Mouse (Mus musculus): ENCODE data around the gene Lep. TPM values are rescaled to one million over a fixed set of nuclear protein-coding genes. Genes with fewer than 3 reads are reported as not detected.

The Lep gene
- polyA plus RNA-seq, 1 experiment from 2014 or later, result not detected

DNA sequence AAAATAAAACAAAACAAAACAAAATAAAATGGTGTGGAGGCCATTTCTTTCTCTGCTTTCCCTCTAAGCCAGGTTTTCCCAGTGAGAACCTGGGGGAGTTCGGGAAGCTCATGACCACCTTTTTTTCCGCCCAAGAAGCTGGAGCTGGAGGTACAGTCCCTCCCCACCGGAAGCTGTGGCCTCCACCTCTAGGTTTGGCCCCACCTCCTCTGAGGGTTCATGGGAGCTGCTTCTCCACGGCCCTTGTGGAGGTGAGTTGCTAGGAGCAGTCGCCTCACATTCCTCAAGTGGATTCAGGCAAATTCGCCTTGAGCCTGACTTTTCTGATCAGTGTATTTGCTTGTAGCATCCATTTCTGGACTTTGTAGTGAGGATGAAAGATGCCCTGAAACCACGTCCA is 55.7 kb downstream of the Lep start:
- no peaks in the 10 kb centered on the region for H3K4me1 ChIP-seq (ENCODE audit: control insufficient read depth, insufficient read depth, low read length)
- no peak overlapping the region for H3K4me3 ChIP-seq (ENCODE audit: low read depth, low read length)
- no peak overlapping the region for H3K4me2 ChIP-seq (replicated peaks; ENCODE audit: low read depth, low read length)
- H3K9me3 ChIP-seq (ENCODE audit: control insufficient read depth, low read depth, low read length), result peaks cover 16% of the 10 kb centered on the region
- no peak overlapping the region for H3K9ac ChIP-seq (replicated peaks; ENCODE audit: low read depth, low read length)
- no peaks in the 10 kb centered on the region for H3K36me3 ChIP-seq (ENCODE audit: control insufficient read depth, insufficient read depth, low read length)
- 64% methylated on average over 7 of the region's 7 CpGs for WGBS
- no peaks in the 10 kb centered on the region for H3K27me3 ChIP-seq (ENCODE audit: control insufficient read depth, insufficient read depth, low read length)
- no peak overlapping the region for H3K27ac ChIP-seq (ENCODE audit: low read length)
- ATAC-seq (ENCODE audit: insufficient number of reproducible peaks, insufficient read depth, low FRiP score, low read depth), result no peak

GRCm38 (mm10) chr6:29117417-29118104 is 57.5 kb downstream of the Lep start:
- Histone ChIP-seq H3K4me1 (ENCODE audit: control insufficient read depth, insufficient read depth, low read length) (no peaks in the 10 kb centered on the region), H3K27me3 (ENCODE audit: control insufficient read depth, insufficient read depth, low read length) (no peaks in the 10 kb centered on the region), H3K27ac (ENCODE audit: low read length) (no peak overlapping the region), H3K9me3 (ENCODE audit: control insufficient read depth, low read depth, low read length) (no peaks in the 10 kb centered on the region), H3K4me2 (replicated peaks; ENCODE audit: low read depth, low read length) (no peak overlapping the region), H3K4me3 (ENCODE audit: low read depth, low read length) (no peak overlapping the region), H3K9ac (replicated peaks; ENCODE audit: low read depth, low read length) (no peak overlapping the region), H3K36me3 (ENCODE audit: control insufficient read depth, insufficient read depth, low read length) (no peaks in the 10 kb centered on the region)
- WGBS, result 66% methylated on average over 7 of the region's 7 CpGs
- ATAC-seq (ENCODE audit: insufficient number of reproducible peaks, insufficient read depth, low FRiP score, low read depth), result no peak

DNA sequence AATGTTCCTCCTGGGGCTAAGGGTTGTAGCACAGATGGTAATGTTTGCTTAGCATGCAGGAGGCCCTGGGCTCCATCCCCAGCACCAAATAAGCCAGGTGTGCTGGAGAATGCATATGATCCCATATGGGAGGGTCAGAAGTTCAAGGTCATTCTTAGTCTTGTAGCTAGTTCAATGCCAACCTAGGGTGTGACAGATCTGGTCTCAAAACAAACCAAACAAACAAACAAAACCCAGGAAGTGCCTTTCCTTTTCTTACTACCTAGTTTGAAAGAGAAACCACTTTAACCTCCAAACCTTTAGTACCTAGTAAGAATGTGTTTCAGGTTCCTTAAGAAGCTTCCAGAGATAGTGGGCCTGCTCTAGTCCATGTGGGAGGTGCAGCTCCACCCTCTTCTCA is 58.2 kb downstream of the Lep start:
- no peak overlapping the region for H3K27ac ChIP-seq (ENCODE audit: low read length)
- no peak for ATAC-seq (ENCODE audit: insufficient number of reproducible peaks, insufficient read depth, low FRiP score, low read depth)
- no peak overlapping the region for H3K9ac ChIP-seq (replicated peaks; ENCODE audit: low read depth, low read length)
- H3K9me3 ChIP-seq (ENCODE audit: control insufficient read depth, low read depth, low read length), result no peaks in the 10 kb centered on the region
- H3K4me2 ChIP-seq (replicated peaks; ENCODE audit: low read depth, low read length), result no peak overlapping the region
- no peaks in the 10 kb centered on the region for H3K27me3 ChIP-seq (ENCODE audit: control insufficient read depth, insufficient read depth, low read length)
- no peak overlapping the region for H3K4me3 ChIP-seq (ENCODE audit: low read depth, low read length)
- no peaks in the 10 kb centered on the region for H3K4me1 ChIP-seq (ENCODE audit: control insufficient read depth, insufficient read depth, low read length)
- H3K36me3 ChIP-seq (ENCODE audit: control insufficient read depth, insufficient read depth, low read length), result no peaks in the 10 kb centered on the region

- Histone ChIP-seq H3K4me2 (replicated peaks; ENCODE audit: low read depth, low read length) (no peak overlapping the region), H3K4me1 (ENCODE audit: control insufficient read depth, insufficient read depth, low read length) (no peaks in the 10 kb centered on the region), H3K4me3 (ENCODE audit: low read depth, low read length) (no peak overlapping the region), H3K9ac (replicated peaks; ENCODE audit: low read depth, low read length) (no peak overlapping the region), H3K9me3 (ENCODE audit: control insufficient read depth, low read depth, low read length) (no peaks in the 10 kb centered on the region), H3K27me3 (ENCODE audit: control insufficient read depth, insufficient read depth, low read length) (no peaks in the 10 kb centered on the region), H3K36me3 (ENCODE audit: control insufficient read depth, insufficient read depth, low read length) (no peaks in the 10 kb centered on the region), H3K27ac (ENCODE audit: low read length) (no peak overlapping the region)
- no peak for ATAC-seq (ENCODE audit: insufficient number of reproducible peaks, insufficient read depth, low FRiP score, low read depth)
- 65% methylated on average over 4 of the region's 4 CpGs for WGBS
These were observed 58.9 kb downstream of the Lep start for GRCm38 (mm10) chr6:29118963-29119362.

- Histone ChIP-seq H3K27ac (ENCODE audit: low read length) (no peak overlapping the region), H3K36me3 (ENCODE audit: control insufficient read depth, insufficient read depth, low read length) (peaks cover 6% of the 10 kb centered on the region; the same call in 1 of the 2 replicates), H3K4me3 (ENCODE audit: low read depth, low read length) (no peak overlapping the region), H3K4me1 (ENCODE audit: control insufficient read depth, insufficient read depth, low read length) (no peaks in the 10 kb centered on the region), H3K9ac (replicated peaks; ENCODE audit: low read depth, low read length) (no peak overlapping the region), H3K27me3 (ENCODE audit: control insufficient read depth, insufficient read depth, low read length) (no peaks in the 10 kb centered on the region), H3K9me3 (ENCODE audit: control insufficient read depth, low read depth, low read length) (no peaks in the 10 kb centered on the region), H3K4me2 (replicated peaks; ENCODE audit: low read depth, low read length) (no peak overlapping the region)
- ATAC-seq (ENCODE audit: insufficient number of reproducible peaks, insufficient read depth, low FRiP score, low read depth), result no peak
- 85% methylated on average over 13 of the region's 13 CpGs for WGBS
These were observed 60.0 kb downstream of the Lep start for GRCm38 (mm10) chr6:29119990-29120389.

Small RNA genes within 50 kb of the gene (microRNA-seq; reads per million reads assigned to microRNA genes)
- gene Mir129-1, result 12.2 reads per million, percentile 22 among the genes with 10 or more reads in this experiment

Other genes starting within 250 kb of the Lep start
- 0.32 and 0.87 TPM in 2 replicates for gene Lrrc4, start 228.5 kb upstream of the Lep start, polyA plus RNA-seq (2014; fragmentation: Nextera tagmentation; extraction: Ambion mirVana)
- 44.1 and 48.5 TPM in 2 replicates for gene Rbm28, start 104.8 kb downstream of the Lep start, polyA plus RNA-seq (2014; fragmentation: Nextera tagmentation; extraction: Ambion mirVana)
- 0.38 and 0.48 TPM in 2 replicates for gene Prrt4, start 119.4 kb downstream of the Lep start, polyA plus RNA-seq (2014; fragmentation: Nextera tagmentation; extraction: Ambion mirVana)
- gene Impdh1, start 156.1 kb downstream of the Lep start, polyA plus RNA-seq (2014; fragmentation: Nextera tagmentation; extraction: Ambion mirVana), result 36.1 and 41.7 TPM in 2 replicates
- gene Hilpda, start 212.3 kb downstream of the Lep start, polyA plus RNA-seq (2014; fragmentation: Nextera tagmentation; extraction: Ambion mirVana), result 36.5 and 40.1 TPM in 2 replicates
- gene Fam71f2, start 219.4 kb downstream of the Lep start, polyA plus RNA-seq (2014; fragmentation: Nextera tagmentation; extraction: Ambion mirVana), result 0.60 and 0.68 TPM in 2 replicates